Mouse (Mus musculus) lung, postnatal 0 days (tissue): ENCODE results near the gene Pon3. TPM values are rescaled to one million over a fixed set of nuclear protein-coding genes. Genes with fewer than 3 reads are reported as not detected.

Experiments
- ATAC-seq: fragments of 200-750 bp; cut with Nextera tagmentation; 2 replicates; pipeline ENCODE4 v1.8.0; 2017; ENCODE audit warnings: moderate library complexity
- DNase-seq: peaks from one replicate; pipeline ENCODE4 v3.0.0-alpha.2; 2016; ENCODE audit warnings: low spot score
- H3K27ac ChIP-seq: fragments of 300-500 bp; sonication (generic); 2 replicates; pipeline ENCODE4 v1.5.1; 2014; ENCODE audit warnings: antibody characterized with exemption, mild to moderate bottlenecking, low read length, mixed read lengths
- H3K27me3 ChIP-seq: fragments of 300-500 bp; sonication (generic); replicated peaks from 2 replicates; pipeline ENCODE4 v1.6.1; 2014; ENCODE audit warnings: low read length, mixed read lengths; ENCODE audit not compliant: insufficient read depth
- H3K36me3 ChIP-seq: fragments of 300-500 bp; sonication (generic); 2 replicates; pipeline ENCODE4 v1.6.1; 2014; ENCODE audit warnings: low read length, mixed read lengths; ENCODE audit not compliant: insufficient read depth
- H3K4me1 ChIP-seq: fragments of 300-500 bp; sonication (generic); 2 replicates; pipeline ENCODE4 v1.6.1; 2014; ENCODE audit warnings: antibody characterized with exemption, low read depth, low read length, mixed read lengths; ENCODE audit not compliant: insufficient read depth
- H3K4me2 ChIP-seq: fragments of 300-500 bp; sonication (generic); replicated peaks from 2 replicates; pipeline ENCODE4 v1.6.1; 2014; ENCODE audit warnings: low read depth, mild to moderate bottlenecking, low read length, moderate library complexity, mixed read lengths
- H3K4me3 ChIP-seq: fragments of 300-500 bp; sonication (generic); 2 replicates; pipeline ENCODE4 v1.5.1; 2014; ENCODE audit warnings: low read depth, low read length
- H3K9ac ChIP-seq: fragments of 300-500 bp; sonication (generic); replicated peaks from 2 replicates; pipeline ENCODE4 v1.6.1; 2014; ENCODE audit warnings: low read depth, mild to moderate bottlenecking
- H3K9me3 ChIP-seq: fragments of 300-500 bp; sonication (generic); 2 replicates; pipeline ENCODE4 v1.6.1; 2016; ENCODE audit warnings: low read length, mixed read lengths
- CTCF ChIP-seq: IDR thresholded peaks from 2 replicates; pipeline ENCODE4 v1.5.1; 2016; ENCODE audit warnings: antibody characterized with exemption, mild to moderate bottlenecking
- EP300 ChIP-seq: IDR thresholded peaks from 2 replicates; pipeline ENCODE4 v1.6.1; 2016; ENCODE audit warnings: antibody characterized with exemption, mild to moderate bottlenecking, control low read depth
- WGBS: fragments of 180-500 bp; shearing (Covaris S2); extraction: QIAGEN DNeasy Blood & Tissue Kit; methylation state at CpG from one replicate; pipeline ENCODE4 v1.1.7; 2014; 5-methylcytosine and 5-hydroxymethylcytosine counted together
- polyA plus RNA-seq: library from polyadenylated mRNA; unstranded; fragments of >200 nt; fragmentation: Nextera tagmentation; extraction: Ambion mirVana; gene quantifications from 2 replicates; pipeline ENCODE4 v1.2.1, GENCODE M21; 2015

Gene Pon3
- polyA plus RNA-seq, 1 experiment from 2014 or later = 143 TPM

DNA sequence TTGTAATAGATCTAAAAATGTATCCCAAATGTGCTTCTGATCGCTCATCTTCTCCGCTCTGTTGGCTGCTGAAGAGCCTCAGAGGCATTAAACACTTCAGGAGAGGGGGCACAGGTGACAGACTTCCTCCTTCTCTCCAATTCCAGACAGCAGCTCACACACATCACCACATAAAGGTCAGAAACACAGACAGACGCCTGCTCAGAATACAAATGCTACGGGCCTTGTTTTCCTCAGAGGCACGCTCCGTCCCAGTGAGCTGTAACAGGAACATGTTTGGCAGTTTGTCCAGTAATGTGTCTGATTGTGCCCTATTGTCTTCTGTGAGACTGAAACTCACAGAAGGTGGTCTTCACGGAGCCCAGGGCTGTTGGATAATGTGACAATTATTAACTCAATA lies 26.3 kb upstream of the Pon3 start:
- Histone ChIP-seq H3K36me3 (no peaks in the 10 kb centered on the region), H3K9me3 (no peaks in the 10 kb centered on the region), H3K4me2 (no peak overlapping the region), H3K4me3 (no peak overlapping the region), H3K27me3 (no peaks in the 10 kb centered on the region), H3K4me1 (no peaks in the 10 kb centered on the region), H3K27ac (no peak overlapping the region), H3K9ac (no peak overlapping the region)
- 72% methylated on average over 7 of the region's 7 CpGs for WGBS
- ATAC-seq (no peak), DNase-seq (no peak)
- TF ChIP-seq EP300 (no peak), CTCF (no peak)

- WGBS = 62% methylated on average over 6 of the region's 6 CpGs
- TF ChIP-seq CTCF (no peak), EP300 (no peak)
These were observed 24.7 kb upstream of the Pon3 start for GRCm38 (mm10) chr6:5280576-5281305.

DNA sequence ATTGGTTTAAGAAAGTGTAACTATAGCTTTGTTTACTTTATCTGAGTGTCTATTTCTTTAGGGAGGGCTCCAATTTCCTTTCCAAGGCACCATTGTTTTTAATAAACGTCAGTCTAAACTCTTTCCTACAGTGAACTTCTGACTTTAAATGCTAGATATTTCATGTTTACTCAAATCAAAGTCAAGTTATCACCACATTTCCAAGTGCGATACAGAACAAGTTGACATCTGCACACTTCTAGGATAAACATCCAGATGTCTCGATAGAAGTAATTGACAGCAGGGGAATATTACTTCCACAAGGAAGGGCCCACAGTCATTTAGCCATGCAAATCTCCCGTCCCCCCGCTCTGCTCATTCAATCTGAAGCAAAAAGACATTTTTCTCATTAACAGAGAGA lies 21.9 kb upstream of the Pon3 start:
- ATAC-seq = no peak

More at GRCm38 (mm10) chr6:5280576-5281305, 24.7 kb upstream of the Pon3 start:
- Histone ChIP-seq H3K4me2 (no peak overlapping the region), H3K36me3 (peaks cover 9% of the 10 kb centered on the region; the same call in 1 of the 2 replicates), H3K4me3 (no peak overlapping the region), H3K9me3 (no peaks in the 10 kb centered on the region), H3K4me1 (no peaks in the 10 kb centered on the region), H3K9ac (no peak overlapping the region), H3K27me3 (no peaks in the 10 kb centered on the region), H3K27ac (no peak overlapping the region)
- DNase-seq (no peak), ATAC-seq (no peak)

DNA sequence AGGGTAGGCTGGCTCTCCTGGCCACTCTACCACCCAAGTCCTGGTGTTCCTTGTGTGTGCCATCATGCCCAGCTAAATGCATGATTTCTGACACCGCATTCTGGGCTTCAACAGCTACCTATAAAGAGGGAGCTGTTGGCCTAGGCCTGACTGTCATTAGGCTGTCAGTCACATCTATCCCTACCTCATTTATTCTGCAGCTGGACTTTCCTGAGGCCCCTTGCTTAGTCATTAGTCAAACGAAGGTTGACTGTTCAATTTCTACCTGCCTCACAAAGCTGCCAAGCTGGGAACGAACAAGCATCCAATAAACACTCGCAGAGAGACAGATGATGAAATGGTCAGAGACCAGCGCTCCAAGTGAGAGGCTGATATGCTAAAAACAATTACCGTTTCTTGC lies 13.6 kb upstream of the Pon3 start:
- no peak for ATAC-seq
- Histone ChIP-seq H3K4me3 (no peak overlapping the region), H3K9ac (no peak overlapping the region)

More for the DNA sequence above, 21.9 kb upstream of the Pon3 start:
- Histone ChIP-seq H3K9ac (no peak overlapping the region), H3K27me3 (no peaks in the 10 kb centered on the region), H3K4me3 (no peak overlapping the region), H3K36me3 (peaks cover 11% of the 10 kb centered on the region), H3K27ac (no peak overlapping the region), H3K4me1 (no peaks in the 10 kb centered on the region), H3K4me2 (no peak overlapping the region), H3K9me3 (no peaks in the 10 kb centered on the region)
- TF ChIP-seq EP300 = peak; percentile 40; the same call in 1 of the 2 replicates
- TF ChIP-seq CTCF = no peak
- WGBS = 26% methylated on average over 5 of the region's 5 CpGs
- DNase-seq = peak; percentile 19

GRCm38 (mm10) chr6:5264793-5265192 lies 8.7 kb upstream of the Pon3 start:
- no peak overlapping the region for H3K9ac ChIP-seq
- TF ChIP-seq EP300 (no peak), CTCF (no peak)
- DNase-seq (no peak), ATAC-seq (no peak)
- no peak overlapping the region for H3K4me2 ChIP-seq
- no peaks in the 10 kb centered on the region for H3K9me3 ChIP-seq
- no peak overlapping the region for H3K27ac ChIP-seq
- WGBS = 75% methylated on average over 8 of the region's 8 CpGs
- H3K4me1 ChIP-seq = no peaks in the 10 kb centered on the region
- no peak overlapping the region for H3K4me3 ChIP-seq
- no peaks in the 10 kb centered on the region for H3K27me3 ChIP-seq
- peaks cover 14% of the 10 kb centered on the region; the same call in 1 of the 2 replicates for H3K36me3 ChIP-seq

More for the DNA sequence above, 13.6 kb upstream of the Pon3 start:
- Histone ChIP-seq H3K9me3 (no peaks in the 10 kb centered on the region), H3K27me3 (no peaks in the 10 kb centered on the region), H3K36me3 (peaks cover 22% of the 10 kb centered on the region; the same call in 1 of the 2 replicates), H3K27ac (no peak overlapping the region), H3K4me2 (no peak overlapping the region), H3K4me1 (no peaks in the 10 kb centered on the region)
- WGBS = 85% methylated on average over 6 of the region's 6 CpGs
- DNase-seq = no peak
- TF ChIP-seq EP300 (no peak), CTCF (no peak)

DNA sequence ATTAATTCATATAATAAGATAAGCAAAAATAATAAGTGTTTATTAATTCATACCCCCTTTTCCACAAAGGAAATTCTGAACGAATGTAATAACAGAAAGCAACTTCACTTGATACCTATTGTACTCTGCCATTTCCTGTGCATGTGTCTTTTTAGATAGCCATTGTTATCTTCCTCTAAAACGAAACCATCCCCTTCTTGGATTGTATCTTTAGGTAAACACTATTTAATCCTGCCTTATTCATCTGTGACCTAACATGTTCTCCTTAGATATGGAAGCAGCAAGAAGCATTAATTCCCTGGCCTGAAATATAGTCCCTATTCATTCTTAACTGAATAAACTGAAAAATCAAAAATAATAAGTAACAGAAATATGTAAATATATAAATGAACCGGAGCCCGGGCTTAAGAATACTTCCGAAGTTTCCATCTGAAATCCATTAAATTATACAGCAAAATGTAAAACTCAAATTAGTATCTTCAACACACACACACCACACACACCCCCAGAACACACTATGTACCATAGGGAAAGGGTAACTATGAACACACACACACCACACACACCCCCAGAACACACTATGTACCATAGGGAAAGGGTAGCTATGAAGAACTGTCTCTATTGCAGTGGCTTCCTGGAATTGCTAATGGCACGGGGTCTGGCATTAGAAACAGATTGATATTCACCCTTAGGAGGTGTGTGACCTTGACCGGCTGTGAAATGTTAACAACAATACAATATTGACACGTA lies 7.3 kb upstream of the Pon3 start:
- H3K9ac ChIP-seq = no peak overlapping the region
- no peaks in the 10 kb centered on the region for H3K9me3 ChIP-seq
- H3K27ac ChIP-seq = no peak overlapping the region
- DNase-seq (peak; percentile 40), ATAC-seq (peak; percentile 52)
- TF ChIP-seq EP300 (peak; percentile 65), CTCF (no peak)
- peaks cover 5% of the 10 kb centered on the region; the same call in 1 of the 2 replicates for H3K36me3 ChIP-seq
- no peaks in the 10 kb centered on the region for H3K4me1 ChIP-seq
- H3K4me2 ChIP-seq = no peak overlapping the region
- no peak overlapping the region for H3K4me3 ChIP-seq
- no peaks in the 10 kb centered on the region for H3K27me3 ChIP-seq
- 73% methylated on average over 8 of the region's 8 CpGs for WGBS
